Mouse (Mus musculus) heart, adult 2 months (tissue): Measurements from ENCODE around the gene Eif4e. TPM values are rescaled to one million over a fixed set of nuclear protein-coding genes. Genes with fewer than 3 reads are reported as not detected.
"Not testable (repeated sequence)": the region's sequence is repeated elsewhere in the genome, so short reads cannot be mapped to it uniquely, and the experiment has no call there.

Experiments
- DNase-seq, 2 experiments: peaks; one replicate each; pipeline ENCODE4 v3.0.0; 2021
- H3K27ac ChIP-seq: fragments of 200-600 bp; 2 replicates; pipeline ENCODE4 v1.8.1; 2022
- H3K27me3 ChIP-seq: fragments of 200-500 bp; 2 replicates; pipeline ENCODE4 v1.6.1; 2012; ENCODE audit warnings: mild to moderate bottlenecking, low read length, inconsistent platforms, mixed read lengths; ENCODE audit not compliant: control insufficient read depth, insufficient read depth
- H3K36me3 ChIP-seq: fragments of 200-500 bp; 2 replicates; pipeline ENCODE4 v1.6.1; 2012; ENCODE audit warnings: low read length, inconsistent platforms; ENCODE audit not compliant: control insufficient read depth, insufficient read depth
- H3K4me1 ChIP-seq: fragments of 200-500 bp; 2 replicates; pipeline ENCODE4 v1.6.1; 2011; ENCODE audit warnings: low read length; ENCODE audit not compliant: control insufficient read depth, insufficient read depth
- H3K4me3 ChIP-seq: fragments of 200-600 bp; 2 replicates; pipeline ENCODE4 v1.8.1; 2022
- H3K79me2 ChIP-seq: fragments of 200-500 bp; replicated peaks from 2 replicates; pipeline ENCODE4 v1.6.1; 2012; ENCODE audit warnings: mild to moderate bottlenecking, inconsistent platforms, low read length, moderate library complexity, mixed read lengths; ENCODE audit not compliant: control insufficient read depth, insufficient read depth
- H3K9ac ChIP-seq: fragments of 200-500 bp; 2 replicates; pipeline ENCODE4 v1.6.1; 2012; ENCODE audit warnings: low read depth, mild to moderate bottlenecking, control low read depth, inconsistent platforms, low read length, mixed read lengths
- CTCF ChIP-seq: fragments of 200-600 bp; IDR thresholded peaks from 2 replicates; pipeline ENCODE4 v1.8.1; 2022; ENCODE audit warnings: antibody characterized with exemption, mild to moderate bottlenecking, moderate library complexity
- EP300 ChIP-seq: fragments of 200-500 bp; IDR thresholded peaks from 2 replicates; pipeline ENCODE4 v1.6.1; 2011; ENCODE audit warnings: low read depth, low read length, control low read depth; ENCODE audit not compliant: insufficient read depth
- POLR2A ChIP-seq: fragments of 200-500 bp; IDR thresholded peaks from 2 replicates; pipeline ENCODE4 v1.6.1; 2011; ENCODE audit warnings: mild to moderate bottlenecking, low read depth, low read length, control low read depth; ENCODE audit not compliant: insufficient read depth
- WGBS: fragments of 180-500 bp; shearing (Covaris S2); methylation state at CpG from one replicate; pipeline ENCODE4 v1.1.7; 2018; 5-methylcytosine and 5-hydroxymethylcytosine counted together
- intact Hi-C: fragments of 180-260 bp; cut with DNase I; formaldehyde crosslinking; loops from one replicate; pipeline ENCODE4 v1.15.1; 2025
- polyA plus RNA-seq: library from polyadenylated mRNA; depleted of rRNA; stranded (reverse); fragments of >200 nt; gene quantifications from 2 replicates; pipeline ENCODE4 v1.2.3, GENCODE M21; 2012
- total RNA-seq, 2 experiments: library from RNA; stranded (reverse); gene quantifications; 2 replicates each; pipeline ENCODE4 v1.2.3; 2021

Gene Eif4e
- total and polyA plus RNA-seq, 3 experiments, result 56.3 to 195 (median 171) TPM

DNA sequence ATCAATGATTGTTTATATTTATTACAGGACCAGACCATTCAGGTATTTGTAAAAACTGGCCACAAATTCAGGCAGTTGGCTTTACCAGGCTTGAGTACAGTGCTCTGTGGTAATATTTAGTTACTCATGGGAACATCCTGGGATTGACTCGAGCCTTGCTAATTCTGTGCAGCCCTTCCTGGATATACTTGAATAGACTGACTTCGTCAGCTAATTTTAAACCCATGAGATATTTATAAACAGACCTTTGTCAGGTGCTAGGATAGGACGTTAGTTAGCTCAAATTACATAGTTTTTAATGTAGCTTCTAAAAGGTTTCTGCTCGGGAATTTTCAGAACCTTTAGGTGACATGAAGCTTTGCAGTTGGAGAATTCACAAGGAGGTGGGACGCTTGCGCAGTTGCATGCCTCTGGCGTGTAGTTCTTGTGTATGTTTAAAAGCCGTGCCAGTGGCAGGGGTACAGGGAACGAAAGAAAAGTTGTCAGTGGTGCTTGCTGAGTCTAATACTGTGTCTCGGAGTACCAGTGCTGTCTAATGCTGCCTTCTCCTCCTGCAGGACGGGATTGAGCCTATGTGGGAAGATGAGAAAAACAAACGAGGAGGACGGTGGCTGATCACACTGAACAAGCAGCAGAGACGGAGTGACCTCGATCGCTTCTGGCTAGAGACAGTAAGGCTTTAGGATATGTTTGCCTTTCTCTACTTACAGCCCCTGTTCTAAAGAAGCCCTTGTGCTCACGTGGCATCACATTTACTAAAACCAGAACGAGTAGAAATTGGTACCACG is 24.6 kb downstream of the Eif4e start:
- Histone ChIP-seq H3K36me3 (peaks cover 20% of the 10 kb centered on the region), H3K9ac (peak overlapping the region; percentile 78), H3K27me3 (no peaks in the 10 kb centered on the region), H3K4me3 (peak overlapping the region; percentile 39), H3K4me1 (no peaks in the 10 kb centered on the region; the same call in 1 of the 2 replicates), H3K27ac (peak overlapping the region; percentile 88), H3K79me2 (no peaks in the 10 kb centered on the region)
- intact Hi-C loops, result loop anchor here (2.0 kb wide), 1 partner anchor 24 kb away; the partner anchor contains the start of gene Eif4e
- peak; percentile 20 to 37 for DNase-seq
- TF ChIP-seq POLR2A, result 0 out of 2 replicates have a peak, but pooled peaks have one; percentile 34
- 0 out of 2 replicates have a peak, but pooled peaks have one; percentile 13 for TF ChIP-seq EP300
- TF ChIP-seq CTCF, result no peak
- 54% methylated on average over 19 of the region's 19 CpGs for WGBS

DNA sequence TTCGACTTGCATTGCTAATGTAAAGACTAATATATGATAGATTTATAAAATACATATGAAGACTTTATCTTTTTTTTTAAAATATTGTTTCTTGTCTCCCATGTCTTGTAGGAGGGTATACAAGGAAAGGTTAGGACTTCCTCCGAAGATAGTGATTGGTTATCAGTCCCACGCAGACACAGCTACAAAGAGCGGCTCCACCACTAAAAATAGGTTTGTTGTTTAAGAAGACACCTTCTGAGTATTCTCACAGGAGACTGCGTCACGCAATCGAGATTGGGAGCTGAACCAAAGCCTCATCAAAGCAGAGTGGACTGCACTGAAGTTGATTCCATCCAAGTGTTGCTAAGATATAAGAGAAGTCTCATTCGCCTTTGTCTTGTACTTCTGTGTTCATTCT is 29.3 kb downstream of the Eif4e start:
- H3K79me2 ChIP-seq, H3K4me3 ChIP-seq, H3K9ac ChIP-seq, intact Hi-C loops, H3K27ac ChIP-seq, H3K27me3 ChIP-seq, H3K4me1 ChIP-seq, DNase-seq: not testable (repeated sequence)
- 67% methylated on average over 8 of the region's 8 CpGs for WGBS
- peaks cover 14% of the 10 kb centered on the region for H3K36me3 ChIP-seq

GRCm38 (mm10) chr3:138558529-138558928 is 32.5 kb downstream of the Eif4e start:
- Histone ChIP-seq H3K27me3 (no peaks in the 10 kb centered on the region), H3K27ac (no peak overlapping the region), H3K79me2 (no peaks in the 10 kb centered on the region), H3K4me3 (no peak overlapping the region), H3K36me3 (peaks cover 4% of the 10 kb centered on the region), H3K4me1 (no peaks in the 10 kb centered on the region), H3K9ac (no peak overlapping the region)
- DNase-seq, result no peak
- intact Hi-C loops, result loop anchor here (2.0 kb wide), 1 partner anchor 62 kb away; no protein-coding TSS in a partner anchor
- peak; percentile 55 for TF ChIP-seq CTCF
- 0 out of 2 replicates have a peak, but pooled peaks have one; percentile 16 for TF ChIP-seq EP300
- TF ChIP-seq POLR2A, result no peak
- WGBS, result 57% methylated on average over 4 of the region's 4 CpGs

- no peaks in the 10 kb centered on the region for H3K27me3 ChIP-seq
- H3K4me3 ChIP-seq, result no peak overlapping the region
- WGBS, result 82% methylated on average over 5 of the region's 5 CpGs
- H3K79me2 ChIP-seq, result no peaks in the 10 kb centered on the region
- H3K27ac ChIP-seq, result no peak overlapping the region
- DNase-seq, result no peak
- H3K36me3 ChIP-seq, result peaks cover 2% of the 10 kb centered on the region; the same call in 1 of the 2 replicates
- no peak overlapping the region for H3K9ac ChIP-seq
- TF ChIP-seq CTCF, result no peak
- TF ChIP-seq EP300, result no peak
- TF ChIP-seq POLR2A, result no peak
- intact Hi-C loops, result loop anchor here (5.0 kb wide), 1 partner anchor 347 kb away; no protein-coding TSS in a partner anchor
- H3K4me1 ChIP-seq, result no peaks in the 10 kb centered on the region
Measured at GRCm38 (mm10) chr3:138560242-138560641, 34.3 kb downstream of the Eif4e start.

DNA sequence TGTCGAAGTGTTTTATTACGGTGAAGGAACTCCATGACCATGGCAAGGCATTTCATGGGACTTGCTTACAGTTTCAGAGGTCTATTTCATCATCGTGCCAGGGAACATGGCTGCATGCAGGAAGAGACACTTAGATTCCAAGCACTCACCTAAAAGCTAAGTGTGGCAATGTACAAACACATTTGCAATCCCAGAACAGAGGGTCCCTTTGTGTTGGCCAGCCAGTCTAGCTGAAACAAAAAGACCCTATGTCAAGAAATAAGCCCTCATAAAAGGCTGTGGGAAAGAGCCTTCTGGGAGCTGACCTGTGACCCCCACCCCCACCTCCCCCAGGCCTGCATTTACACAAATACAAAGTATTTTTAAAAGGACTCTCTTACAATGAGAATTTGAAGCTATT is 34.9 kb downstream of the Eif4e start:
- DNase-seq, result no peak
- H3K36me3 ChIP-seq, result peaks cover 2% of the 10 kb centered on the region; the same call in 1 of the 2 replicates
- H3K79me2 ChIP-seq, result no peaks in the 10 kb centered on the region
- intact Hi-C loops, result loop anchor here (5.0 kb wide), 1 partner anchor 346 kb away; no protein-coding TSS in a partner anchor
- H3K9ac ChIP-seq, result no peak overlapping the region
- no peak for TF ChIP-seq EP300
- no peak for TF ChIP-seq CTCF
- TF ChIP-seq POLR2A, result no peak
- no peak overlapping the region for H3K4me3 ChIP-seq
- 93% methylated on average over 3 of the region's 3 CpGs for WGBS
- H3K4me1 ChIP-seq, result no peaks in the 10 kb centered on the region
- H3K27me3 ChIP-seq, result no peaks in the 10 kb centered on the region
- no peak overlapping the region for H3K27ac ChIP-seq

DNA sequence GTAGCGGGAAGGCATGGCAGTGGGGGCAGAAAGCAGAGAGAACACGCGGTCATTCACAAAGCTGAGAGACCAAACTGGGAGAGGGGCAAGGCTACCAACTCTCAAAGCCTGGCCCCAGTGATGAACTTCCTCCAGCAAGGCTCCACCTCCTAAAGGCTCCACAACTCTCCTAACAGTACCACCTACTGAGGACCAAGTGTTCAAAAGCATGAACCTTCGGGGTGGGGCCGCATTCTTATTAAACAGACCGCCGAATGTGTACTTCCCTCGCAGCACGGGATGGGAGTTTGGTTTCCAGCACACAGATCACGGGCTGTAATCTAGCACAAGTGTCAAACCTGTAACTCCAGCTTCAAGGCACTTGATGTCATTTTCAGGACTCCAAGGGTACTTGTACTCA is 52.9 kb downstream of the Eif4e start:
- peaks cover 1% of the 10 kb centered on the region; the same call in 1 of the 2 replicates for H3K4me1 ChIP-seq
- no peaks in the 10 kb centered on the region for H3K27me3 ChIP-seq
- intact Hi-C loops, result no loop called here
- no peaks in the 10 kb centered on the region for H3K79me2 ChIP-seq
- TF ChIP-seq EP300 (no peak), CTCF (no peak), POLR2A (no peak)
- no peak overlapping the region for H3K9ac ChIP-seq
- no peak overlapping the region for H3K27ac ChIP-seq
- no peak for DNase-seq
- no peaks in the 10 kb centered on the region; the same call in 1 of the 2 replicates for H3K36me3 ChIP-seq
- H3K4me3 ChIP-seq, result no peak overlapping the region
- WGBS, result 90% methylated on average over 10 of the region's 10 CpGs
